9 mouse cellular contexts compared by ENCODE assay signal in genomic region chr6:120294785-120295133, GRCm38 (mm10). TPM values are rescaled to one million over a fixed set of nuclear protein-coding genes. Genes with fewer than 3 reads are reported as not detected.
DNase-seq lines count a peak whose midpoint lies in the region; ATAC-seq and TF ChIP-seq lines count a peak whose summit lies in the region.
"Had no signal": no experiment of that assay in that cellular context is flagged by ENCODE, and none has a peak within 500 bp of the region (broad histone marks: within the 10 kb centered on the region; RNA-seq: fewer than 3 reads in every experiment).

No protein-coding gene starts in this region.

- WGBS in embryonic facial prominence, embryonic 13.5 days: 2% methylated on average over 16 of the region's 16 CpGs
- 1% methylated on average over 16 of the region's 16 CpGs for WGBS in intestine, postnatal 0 days
- 3% methylated on average over 16 of the region's 16 CpGs for WGBS in liver, embryonic 12.5 days (ENCODE audit: insufficient replicate concordance)
- WGBS in neural tube, embryonic 13.5 days: under 1% methylated on average over 16 of the region's 16 CpGs

- H3K4me3 ChIP-seq in embryonic facial prominence, embryonic 13.5 days: peak overlapping the region; percentile 69
- peak overlapping the region; percentile 71 for H3K4me3 ChIP-seq in intestine, postnatal 0 days (ENCODE audit: low read depth, low read length)
- peak overlapping the region; percentile 49 for H3K4me3 ChIP-seq in liver, embryonic 12.5 days
- H3K4me3 ChIP-seq in neural tube, embryonic 13.5 days: peak overlapping the region; percentile 66

- H3K9me3 ChIP-seq in embryonic facial prominence, embryonic 13.5 days: no peaks in the 10 kb centered on the region; the same call in 1 of the 2 replicates
- H3K9me3 ChIP-seq in intestine, postnatal 0 days (ENCODE audit: control insufficient read depth): no peaks in the 10 kb centered on the region
- no peaks in the 10 kb centered on the region for H3K9me3 ChIP-seq in liver, embryonic 12.5 days (replicated peaks)
- H3K9me3 ChIP-seq in neural tube, embryonic 13.5 days: no peaks in the 10 kb centered on the region

- H3K9ac ChIP-seq in embryonic facial prominence, embryonic 13.5 days: peak overlapping the region; percentile 77
- peak overlapping the region; percentile 59 for H3K9ac ChIP-seq in intestine, postnatal 0 days (ENCODE audit: low read depth, low read length)
- no peak overlapping the region for H3K9ac ChIP-seq in liver, embryonic 12.5 days
- peak overlapping the region; percentile 73 for H3K9ac ChIP-seq in neural tube, embryonic 13.5 days

- H3K4me2 ChIP-seq in embryonic facial prominence, embryonic 13.5 days: peak overlapping the region; percentile 96
- peak overlapping the region; percentile 98 for H3K4me2 ChIP-seq in intestine, postnatal 0 days (replicated peaks; ENCODE audit: low read depth)
- H3K4me2 ChIP-seq in liver, embryonic 12.5 days: peak overlapping the region; percentile 75
- H3K4me2 ChIP-seq in neural tube, embryonic 13.5 days: peak overlapping the region; percentile 99

- peaks cover 34% of the 10 kb centered on the region for H3K27me3 ChIP-seq in embryonic facial prominence, embryonic 13.5 days
- H3K27me3 ChIP-seq in intestine, postnatal 0 days (replicated peaks; ENCODE audit: control insufficient read depth, insufficient read depth, low read length): no peaks in the 10 kb centered on the region
- peaks cover 71% of the 10 kb centered on the region for H3K27me3 ChIP-seq in liver, embryonic 12.5 days (replicated peaks)
- peaks cover 51% of the 10 kb centered on the region for H3K27me3 ChIP-seq in neural tube, embryonic 13.5 days
- H3K27me3 ChIP-seq: CH12.LX had no signal

- peaks cover 17% of the 10 kb centered on the region for H3K4me1 ChIP-seq in embryonic facial prominence, embryonic 13.5 days
- no peaks in the 10 kb centered on the region for H3K4me1 ChIP-seq in intestine, postnatal 0 days (replicated peaks; ENCODE audit: control insufficient read depth, insufficient read depth, low read length)
- peaks cover 13% of the 10 kb centered on the region for H3K4me1 ChIP-seq in liver, embryonic 12.5 days
- peaks cover 12% of the 10 kb centered on the region for H3K4me1 ChIP-seq in neural tube, embryonic 13.5 days (replicated peaks)

- H3K36me3 ChIP-seq in embryonic facial prominence, embryonic 13.5 days: no peaks in the 10 kb centered on the region
- no peaks in the 10 kb centered on the region for H3K36me3 ChIP-seq in intestine, postnatal 0 days (ENCODE audit: control insufficient read depth, insufficient read depth)
- H3K36me3 ChIP-seq in liver, embryonic 12.5 days: no peaks in the 10 kb centered on the region
- no peaks in the 10 kb centered on the region for H3K36me3 ChIP-seq in neural tube, embryonic 13.5 days

- ATAC-seq in embryonic facial prominence, embryonic 13.5 days (ENCODE audit: insufficient number of reproducible peaks, insufficient read depth, low FRiP score, low TSS enrichment, low read depth): peak; percentile 76
- ATAC-seq in intestine, postnatal 0 days: peak; percentile 87
- no peak for ATAC-seq in liver, embryonic 12.5 days
- ATAC-seq in neural tube, embryonic 13.5 days (ENCODE audit: low read depth): peak; percentile 52; the same call in 1 of the 2 replicates

- peak overlapping the region; percentile 56; the same call in 1 of the 2 replicates for H3K27ac ChIP-seq in embryonic facial prominence, embryonic 13.5 days
- no peak overlapping the region for H3K27ac ChIP-seq in intestine, postnatal 0 days (ENCODE audit: low read depth, low read length)
- no peak overlapping the region for H3K27ac ChIP-seq in liver, embryonic 12.5 days
- H3K27ac ChIP-seq in neural tube, embryonic 13.5 days (replicated peaks): no peak overlapping the region

- DNase-seq in embryo, embryonic 10 days (ENCODE audit: low spot score): peak; percentile 48
- no peak for DNase-seq in embryo, embryonic 11 days
- peak; percentile 40 for DNase-seq in CD4-positive, CD25-positive, alpha-beta regulatory T cell, adult 2 months (ENCODE audit: low read depth, low spot score)
- DNase-seq in urinary bladder, postnatal 4 days (ENCODE audit: low spot score in 2 of 2): peak; percentile 52 to 66

- TF ChIP-seq CTCF in intestine, postnatal 0 days (IDR thresholded peaks at IDR 0.05; ENCODE audit: low read depth): no peak

RNA-seq across cellular contexts. Expression of gene B4galnt3, which starts 0.4 kb away (rescaled TPM):
- 1.0 and 1.3 TPM in 2 replicates for polyA plus RNA-seq in embryonic facial prominence, embryonic 13.5 days (2015; fragmentation: Nextera tagmentation; extraction: Ambion mirVana)
- polyA plus RNA-seq in intestine, postnatal 0 days (2015; fragmentation: Nextera tagmentation; extraction: Ambion mirVana): 0.95 and 1.1 TPM in 2 replicates
- polyA plus RNA-seq in liver, embryonic 12.5 days (2016; fragmentation: Nextera tagmentation; extraction: Ambion mirVana): 0.23 and 0.25 TPM in 2 replicates
- polyA plus RNA-seq in neural tube, embryonic 13.5 days (2015; fragmentation: Nextera tagmentation; extraction: Ambion mirVana): 0.11 and 0.18 TPM in 2 replicates

RNA-seq across cellular contexts. Expression of gene D330020A13Rik, which starts 0.6 kb away (rescaled TPM):
- polyA plus RNA-seq in embryonic facial prominence, embryonic 13.5 days (2015; fragmentation: Nextera tagmentation; extraction: Ambion mirVana): 1.1 and 1.2 TPM in 2 replicates
- 0.18 and 0.34 TPM in 2 replicates for polyA plus RNA-seq in intestine, postnatal 0 days (2015; fragmentation: Nextera tagmentation; extraction: Ambion mirVana)
- not detected in 2 replicates for polyA plus RNA-seq in liver, embryonic 12.5 days (2016; fragmentation: Nextera tagmentation; extraction: Ambion mirVana)
- 0.29 TPM in 1 of 2 replicates, not detected in the other for polyA plus RNA-seq in neural tube, embryonic 13.5 days (2015; fragmentation: Nextera tagmentation; extraction: Ambion mirVana)
